Mouse (Mus musculus) embryonic facial prominence, embryonic 13.5 days (tissue): ENCODE measurements at regions not wholly inside any gene's neighbourhood (a gene's known extent, or its start where the extent isn't known, plus 50 kb on each side); places are given as distances from the start of the nearest gene placed in this dataset.

Experiments used
- ATAC-seq: fragments of 200-750 bp; cut with Nextera tagmentation; 2 replicates; pipeline ENCODE4 v1.8.0; 2017; ENCODE audit warnings: low read depth; ENCODE audit not compliant: insufficient number of reproducible peaks, insufficient read depth, low FRiP score, low TSS enrichment
- H3K27ac ChIP-seq: fragments of 300-500 bp; sonication (generic); 2 replicates; pipeline ENCODE4 v1.5.1; 2015; ENCODE audit warnings: moderate library complexity, mild to moderate bottlenecking, inconsistent platforms
- H3K27me3 ChIP-seq: fragments of 300-500 bp; sonication (generic); 2 replicates; pipeline ENCODE4 v1.6.1; 2015; ENCODE audit warnings: mild to moderate bottlenecking, inconsistent platforms
- H3K36me3 ChIP-seq: fragments of 300-500 bp; sonication (generic); 2 replicates; pipeline ENCODE4 v1.6.1; 2015; ENCODE audit warnings: mild to moderate bottlenecking, inconsistent platforms
- H3K4me1 ChIP-seq: fragments of 300-500 bp; sonication (generic); 2 replicates; pipeline ENCODE4 v1.6.1; 2015; ENCODE audit warnings: inconsistent platforms
- H3K4me2 ChIP-seq: fragments of 300-500 bp; sonication (generic); 2 replicates; pipeline ENCODE4 v1.6.1; 2015; ENCODE audit warnings: moderate library complexity, mild to moderate bottlenecking, inconsistent platforms
- H3K4me3 ChIP-seq: fragments of 300-500 bp; sonication (generic); 2 replicates; pipeline ENCODE4 v1.5.1; 2015; ENCODE audit warnings: mild to moderate bottlenecking, inconsistent platforms
- H3K9ac ChIP-seq: fragments of 300-500 bp; sonication (generic); 2 replicates; pipeline ENCODE4 v1.6.1; 2015; ENCODE audit warnings: mild to moderate bottlenecking, inconsistent platforms
- H3K9me3 ChIP-seq: fragments of 300-500 bp; sonication (generic); 2 replicates; pipeline ENCODE4 v1.6.1; 2016; ENCODE audit warnings: inconsistent platforms
- WGBS: fragments of 180-500 bp; shearing (Covaris S2); methylation state at CpG from one replicate; pipeline ENCODE4 v1.1.7; 2015; ENCODE audit warnings: mixed read lengths; 5-methylcytosine and 5-hydroxymethylcytosine counted together

DNA sequence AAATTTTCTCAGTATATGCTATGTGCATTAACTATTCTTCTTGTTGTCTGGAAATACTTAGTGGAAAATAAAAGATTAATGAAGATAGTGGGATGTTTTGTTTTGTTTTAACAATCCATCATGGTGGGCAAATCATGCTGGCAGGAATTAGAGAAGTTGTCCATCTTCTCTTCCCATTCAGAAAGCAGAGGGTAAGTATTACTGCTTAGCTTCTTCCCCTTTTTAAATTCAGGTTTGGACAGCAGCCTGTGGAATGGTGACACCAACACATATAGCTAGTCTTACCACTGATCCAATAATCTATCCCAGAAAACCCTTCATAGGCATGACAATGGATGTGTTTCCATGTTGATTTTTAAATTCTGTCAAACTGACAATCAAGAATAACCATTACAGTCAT, 467.9 kb upstream of the Mef2c start:
- no peak overlapping the region for H3K9ac ChIP-seq
- no peaks in the 10 kb centered on the region for H3K36me3 ChIP-seq
- ATAC-seq, result no peak
- H3K4me3 ChIP-seq, result no peak overlapping the region
- no peaks in the 10 kb centered on the region for H3K9me3 ChIP-seq
- no peak overlapping the region for H3K4me2 ChIP-seq
- no peaks in the 10 kb centered on the region for H3K27me3 ChIP-seq
- no peak overlapping the region for H3K27ac ChIP-seq
- H3K4me1 ChIP-seq, result no peaks in the 10 kb centered on the region

DNA sequence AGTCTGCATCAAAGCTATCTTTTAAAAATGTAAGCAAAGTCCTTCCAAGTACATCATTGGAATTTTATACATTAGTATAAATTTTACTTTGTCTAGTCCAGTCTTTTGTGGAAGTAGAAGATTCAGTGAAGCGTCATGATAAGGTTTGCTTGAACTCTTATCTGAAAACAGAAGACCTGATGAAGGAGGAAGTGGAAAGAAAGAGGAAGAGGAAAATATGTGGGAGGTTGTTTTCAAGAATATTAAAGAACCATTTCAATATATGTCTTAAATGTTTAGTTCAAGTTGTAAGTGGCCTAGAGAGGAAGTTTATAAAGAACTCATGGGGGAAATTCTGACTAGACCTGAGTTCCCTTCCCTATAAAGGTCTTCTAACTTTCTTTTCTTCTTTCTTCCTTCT, 462.3 kb upstream of the Mef2c start:
- WGBS, result 92% methylated on average over 1 of the region's 1 CpGs
- Histone ChIP-seq H3K36me3 (no peaks in the 10 kb centered on the region), H3K27me3 (no peaks in the 10 kb centered on the region), H3K4me2 (no peak overlapping the region), H3K9me3 (no peaks in the 10 kb centered on the region), H3K9ac (no peak overlapping the region), H3K4me3 (no peak overlapping the region), H3K4me1 (peaks cover 2% of the 10 kb centered on the region), H3K27ac (no peak overlapping the region)
- ATAC-seq, result no peak

DNA sequence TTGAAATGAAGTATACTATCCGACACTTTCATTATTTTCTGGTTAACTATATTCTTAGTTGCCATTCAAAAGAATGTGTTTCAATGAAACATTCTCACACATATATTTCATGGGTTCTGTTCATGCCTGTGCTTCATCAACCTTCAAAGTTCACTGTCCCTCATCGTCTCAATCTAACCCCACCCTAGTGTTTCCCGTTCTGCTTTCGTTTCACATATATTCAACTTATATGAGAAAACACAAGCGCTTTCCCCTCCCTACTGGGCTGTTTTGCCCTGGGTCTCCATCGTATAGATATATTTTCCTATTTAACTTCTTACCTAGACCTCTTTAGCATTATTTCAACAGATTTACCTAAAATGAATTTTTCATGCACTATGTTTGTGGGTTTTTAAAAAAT, 458.3 kb upstream of the Mef2c start:
- H3K27me3 ChIP-seq, result no peaks in the 10 kb centered on the region
- H3K4me3 ChIP-seq, result no peak overlapping the region
- no peak overlapping the region for H3K9ac ChIP-seq
- no peak overlapping the region for H3K27ac ChIP-seq
- 90% methylated on average over 6 of the region's 6 CpGs for WGBS
- no peaks in the 10 kb centered on the region for H3K9me3 ChIP-seq
- ATAC-seq, result no peak
- H3K36me3 ChIP-seq, result no peaks in the 10 kb centered on the region
- H3K4me2 ChIP-seq, result no peak overlapping the region
- peaks cover 7% of the 10 kb centered on the region for H3K4me1 ChIP-seq

DNA sequence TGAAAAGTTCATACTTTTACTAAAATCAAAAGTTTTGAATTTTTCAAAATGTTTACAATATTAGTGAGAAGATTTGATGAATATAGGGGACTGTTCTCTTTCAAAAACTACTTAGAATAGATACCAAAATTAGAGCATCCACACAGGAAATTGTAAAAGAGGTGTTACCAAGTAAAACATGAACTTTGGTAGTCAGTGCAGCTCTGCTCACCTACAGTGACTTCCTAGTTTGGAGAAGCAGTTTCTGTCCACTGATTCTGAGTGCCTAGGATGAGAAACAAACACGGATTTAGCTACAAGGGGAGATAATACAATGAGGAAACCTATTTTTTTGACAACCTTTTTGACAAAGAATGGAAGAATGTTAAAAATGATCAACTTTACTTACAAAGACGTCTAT, 457.9 kb upstream of the Mef2c start:
- Histone ChIP-seq H3K9me3 (no peaks in the 10 kb centered on the region), H3K9ac (no peak overlapping the region), H3K4me1 (peaks cover 7% of the 10 kb centered on the region), H3K4me2 (no peak overlapping the region), H3K27me3 (no peaks in the 10 kb centered on the region), H3K4me3 (no peak overlapping the region), H3K27ac (no peak overlapping the region), H3K36me3 (no peaks in the 10 kb centered on the region)
- 66% methylated on average over 2 of the region's 2 CpGs for WGBS
- no peak for ATAC-seq

DNA sequence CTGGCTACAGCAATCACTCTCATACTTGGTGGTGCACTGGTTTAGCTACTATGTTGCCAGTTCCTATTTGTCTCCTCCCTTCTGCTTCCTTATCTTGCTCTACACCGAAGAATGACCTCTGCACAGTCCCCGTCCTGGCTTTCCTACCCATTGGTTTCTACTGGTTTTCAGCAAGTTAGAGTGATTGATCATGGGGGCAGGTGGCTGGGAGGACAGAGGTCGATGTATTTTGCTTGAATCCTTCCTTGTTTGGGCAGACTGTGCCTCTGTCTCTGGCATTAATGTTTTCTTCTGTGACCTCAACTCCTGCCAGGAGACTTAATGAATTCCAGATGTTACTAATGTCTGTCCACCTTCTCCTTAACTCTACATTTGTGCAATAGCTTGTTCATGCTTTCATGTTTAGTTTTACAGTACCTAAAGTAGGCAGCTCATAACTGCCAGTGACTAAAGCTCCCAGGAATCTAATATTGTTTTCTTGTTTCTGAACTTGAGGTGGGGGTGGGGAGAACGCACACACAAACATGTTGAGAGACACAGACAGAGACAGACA, 457.2 kb upstream of the Mef2c start:
- Histone ChIP-seq H3K27me3 (no peaks in the 10 kb centered on the region), H3K4me1 (peaks cover 7% of the 10 kb centered on the region), H3K4me3 (no peak overlapping the region), H3K4me2 (no peak overlapping the region), H3K9ac (no peak overlapping the region), H3K36me3 (no peaks in the 10 kb centered on the region), H3K9me3 (no peaks in the 10 kb centered on the region), H3K27ac (no peak overlapping the region)
- WGBS, result 22% methylated on average over 4 of the region's 4 CpGs
- no peak for ATAC-seq

DNA sequence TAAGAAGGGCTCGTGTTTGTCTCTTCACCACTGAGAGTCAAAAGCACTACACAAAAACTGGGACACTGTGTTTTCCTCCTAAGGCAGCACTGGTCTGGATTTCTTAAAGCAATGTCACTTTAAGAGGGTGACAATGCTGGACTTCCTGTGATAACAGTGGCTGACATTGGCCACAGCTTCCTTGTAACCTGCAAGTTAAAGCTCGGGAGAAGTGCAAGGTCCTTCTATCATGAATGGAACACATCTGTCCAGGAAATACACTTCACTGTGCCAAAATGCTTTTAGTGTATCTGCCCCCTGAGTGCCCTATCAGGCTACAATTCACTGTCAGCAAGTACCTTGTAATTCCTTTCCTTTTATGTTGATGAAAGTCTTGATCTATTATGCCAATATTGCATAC, 448.0 kb upstream of the Mef2c start:
- Histone ChIP-seq H3K4me1 (peaks cover 3% of the 10 kb centered on the region; the same call in 1 of the 2 replicates), H3K9me3 (no peaks in the 10 kb centered on the region), H3K27me3 (no peaks in the 10 kb centered on the region), H3K27ac (no peak overlapping the region), H3K9ac (no peak overlapping the region), H3K36me3 (no peaks in the 10 kb centered on the region), H3K4me3 (no peak overlapping the region), H3K4me2 (no peak overlapping the region)
- WGBS, result 71% methylated on average over 2 of the region's 2 CpGs
- no peak for ATAC-seq

DNA sequence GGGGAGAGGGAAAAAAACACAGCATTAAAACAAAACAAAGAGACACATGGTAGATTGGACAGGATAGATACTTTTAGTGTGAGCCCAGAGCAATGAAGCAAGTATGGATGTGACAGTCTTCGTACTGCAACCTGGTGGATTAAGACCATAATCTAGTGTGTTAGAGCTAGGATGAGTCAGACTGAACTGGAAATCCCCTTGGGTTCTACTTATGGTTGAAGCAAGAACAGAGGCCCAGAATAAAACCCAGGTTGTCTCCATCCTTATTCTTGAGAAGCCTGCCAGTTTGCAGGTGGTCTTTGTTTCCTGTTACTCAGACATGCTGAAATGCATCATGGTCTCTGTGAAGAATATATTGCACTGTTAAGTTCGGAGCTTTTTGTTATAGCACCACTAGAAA, 447.4 kb upstream of the Mef2c start:
- Histone ChIP-seq H3K27ac (no peak overlapping the region), H3K9ac (no peak overlapping the region), H3K4me2 (no peak overlapping the region), H3K36me3 (no peaks in the 10 kb centered on the region), H3K27me3 (no peaks in the 10 kb centered on the region), H3K9me3 (no peaks in the 10 kb centered on the region), H3K4me3 (no peak overlapping the region), H3K4me1 (peaks cover 3% of the 10 kb centered on the region; the same call in 1 of the 2 replicates)
- ATAC-seq, result no peak
- WGBS, result 86% methylated on average over 2 of the region's 2 CpGs

DNA sequence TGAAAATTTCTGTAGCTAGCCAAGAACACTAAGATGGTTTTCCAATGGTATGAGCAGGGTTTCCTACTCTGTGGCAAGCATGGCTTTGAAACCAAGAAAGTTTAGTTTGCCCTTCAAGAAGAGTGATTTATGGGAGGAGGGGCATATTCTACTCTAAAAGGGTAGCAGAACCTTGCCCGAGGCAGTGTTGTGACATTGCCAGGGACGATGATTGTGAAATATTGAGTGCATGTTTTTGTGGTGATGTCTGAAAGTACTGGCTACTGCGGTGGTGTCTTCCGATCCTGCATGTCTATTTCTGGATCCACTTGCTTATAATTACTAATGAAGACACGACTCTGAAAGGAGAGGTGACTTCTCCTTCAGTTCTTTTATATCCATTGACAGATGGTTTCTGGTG, 439.1 kb upstream of the Mef2c start:
- no peaks in the 10 kb centered on the region for H3K9me3 ChIP-seq
- H3K4me1 ChIP-seq, result no peaks in the 10 kb centered on the region
- H3K4me3 ChIP-seq, result no peak overlapping the region
- no peak overlapping the region for H3K4me2 ChIP-seq
- H3K9ac ChIP-seq, result no peak overlapping the region
- no peaks in the 10 kb centered on the region for H3K27me3 ChIP-seq
- H3K27ac ChIP-seq, result no peak overlapping the region
- ATAC-seq, result no peak
- 70% methylated on average over 5 of the region's 5 CpGs for WGBS
- no peaks in the 10 kb centered on the region for H3K36me3 ChIP-seq

DNA sequence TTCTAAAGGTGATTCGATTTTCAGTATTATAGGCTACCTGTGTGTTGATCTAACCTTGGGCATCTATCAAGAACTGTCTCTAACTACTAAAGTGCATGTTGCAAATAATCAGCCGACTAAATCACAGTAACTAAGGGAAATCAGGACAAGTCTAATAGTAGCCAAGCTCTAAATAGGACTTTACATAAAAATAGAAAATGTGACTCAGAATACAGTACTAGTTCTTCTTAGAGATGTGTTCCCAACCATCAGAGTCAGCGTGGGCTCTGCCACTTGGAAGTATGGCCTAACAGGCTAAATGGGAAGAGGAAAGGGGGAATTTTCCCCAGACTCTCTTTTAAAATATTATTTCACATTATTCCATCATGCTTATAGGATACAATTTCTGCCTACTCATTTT, 438.6 kb upstream of the Mef2c start:
- H3K27ac ChIP-seq, result no peak overlapping the region
- H3K9ac ChIP-seq, result no peak overlapping the region
- H3K4me2 ChIP-seq, result no peak overlapping the region
- ATAC-seq, result no peak
- H3K27me3 ChIP-seq, result no peaks in the 10 kb centered on the region
- no peaks in the 10 kb centered on the region for H3K9me3 ChIP-seq
- no peaks in the 10 kb centered on the region for H3K4me1 ChIP-seq
- no peak overlapping the region for H3K4me3 ChIP-seq
- no peaks in the 10 kb centered on the region for H3K36me3 ChIP-seq
- 91% methylated on average over 3 of the region's 3 CpGs for WGBS

DNA sequence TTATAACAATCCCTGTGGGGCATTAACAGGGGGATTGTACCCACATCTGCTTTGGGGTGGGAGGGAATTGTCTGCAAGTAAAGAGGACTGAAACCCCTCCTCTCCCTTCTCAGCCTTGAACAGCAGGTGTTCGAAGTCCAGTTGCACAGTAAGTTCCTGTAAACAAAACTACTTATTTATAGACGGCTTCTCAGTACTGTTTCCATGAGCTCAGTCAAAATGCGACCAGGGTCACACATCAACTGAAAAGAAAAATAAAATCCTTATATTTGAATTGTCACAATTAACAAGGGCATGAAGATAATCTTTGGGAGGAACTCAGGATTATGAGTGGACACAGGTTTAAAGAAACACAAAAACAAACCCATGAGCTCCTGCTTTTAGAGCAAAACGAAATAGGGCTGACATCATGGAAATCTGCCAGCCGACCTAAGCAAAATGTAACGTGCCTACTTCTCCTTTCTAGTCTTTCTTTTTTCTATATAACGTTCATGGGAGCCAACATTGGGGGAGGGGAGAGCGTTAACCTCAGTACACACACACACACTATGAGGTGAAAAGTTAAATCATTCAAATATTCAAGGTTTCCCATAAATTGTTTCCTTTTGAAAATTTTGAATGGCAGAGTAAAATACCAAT, 437.6 kb upstream of the Mef2c start:
- Histone ChIP-seq H3K4me2 (no peak overlapping the region), H3K27me3 (no peaks in the 10 kb centered on the region), H3K9me3 (no peaks in the 10 kb centered on the region), H3K4me1 (no peaks in the 10 kb centered on the region), H3K4me3 (no peak overlapping the region), H3K9ac (no peak overlapping the region), H3K27ac (no peak overlapping the region), H3K36me3 (no peaks in the 10 kb centered on the region)
- ATAC-seq, result no peak
- WGBS, result 71% methylated on average over 8 of the region's 8 CpGs

DNA sequence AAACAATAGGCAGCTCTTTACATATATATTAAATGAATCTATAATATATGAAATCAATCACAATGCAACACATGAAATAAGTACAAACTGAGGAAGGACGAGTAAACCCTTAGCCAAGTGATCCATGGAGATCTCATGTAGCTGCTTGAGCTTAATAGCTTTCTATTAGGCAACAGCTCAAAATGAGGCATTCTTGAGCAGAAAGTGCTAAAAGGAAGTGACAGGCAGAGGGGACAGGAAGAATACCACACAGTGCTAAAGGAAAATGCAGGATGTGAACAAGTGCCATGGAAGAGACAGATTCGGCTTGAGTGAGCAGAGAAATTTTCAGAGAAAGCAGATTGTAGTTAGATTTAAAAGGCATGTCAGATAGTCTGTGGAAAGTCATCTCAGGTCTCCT, 436.3 kb upstream of the Mef2c start:
- H3K4me2 ChIP-seq, result no peak overlapping the region
- no peak overlapping the region for H3K27ac ChIP-seq
- no peak overlapping the region for H3K4me3 ChIP-seq
- no peaks in the 10 kb centered on the region for H3K36me3 ChIP-seq
- WGBS, result 63% methylated on average over 2 of the region's 2 CpGs
- H3K9me3 ChIP-seq, result no peaks in the 10 kb centered on the region
- no peak for ATAC-seq
- no peak overlapping the region for H3K9ac ChIP-seq
- no peaks in the 10 kb centered on the region for H3K4me1 ChIP-seq
- H3K27me3 ChIP-seq, result no peaks in the 10 kb centered on the region

DNA sequence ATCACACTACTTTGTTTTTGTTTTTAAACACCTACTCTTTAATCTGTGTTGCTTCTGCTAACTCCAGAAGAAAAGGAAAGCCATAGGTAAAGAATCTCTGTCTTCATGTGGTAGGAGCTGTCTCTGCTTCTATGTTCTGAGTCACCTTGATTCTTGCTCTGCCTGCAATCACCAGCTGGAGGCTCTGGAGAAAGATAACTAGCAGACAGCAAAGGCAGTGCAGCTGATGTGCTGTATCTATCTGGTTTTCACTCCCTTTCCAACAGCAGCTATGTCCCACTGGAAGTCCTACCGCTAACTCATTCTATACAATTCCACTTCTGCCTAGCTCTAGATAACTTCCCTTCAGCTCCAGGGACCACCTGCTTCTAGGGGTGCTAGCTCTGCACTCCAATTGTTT, 435.2 kb upstream of the Mef2c start:
- no peak for ATAC-seq
- Histone ChIP-seq H3K27me3 (no peaks in the 10 kb centered on the region), H3K9ac (no peak overlapping the region), H3K4me3 (no peak overlapping the region), H3K27ac (no peak overlapping the region), H3K9me3 (no peaks in the 10 kb centered on the region), H3K4me1 (no peaks in the 10 kb centered on the region), H3K4me2 (no peak overlapping the region), H3K36me3 (no peaks in the 10 kb centered on the region)
- WGBS, result 95% methylated on average over 1 of the region's 1 CpGs

DNA sequence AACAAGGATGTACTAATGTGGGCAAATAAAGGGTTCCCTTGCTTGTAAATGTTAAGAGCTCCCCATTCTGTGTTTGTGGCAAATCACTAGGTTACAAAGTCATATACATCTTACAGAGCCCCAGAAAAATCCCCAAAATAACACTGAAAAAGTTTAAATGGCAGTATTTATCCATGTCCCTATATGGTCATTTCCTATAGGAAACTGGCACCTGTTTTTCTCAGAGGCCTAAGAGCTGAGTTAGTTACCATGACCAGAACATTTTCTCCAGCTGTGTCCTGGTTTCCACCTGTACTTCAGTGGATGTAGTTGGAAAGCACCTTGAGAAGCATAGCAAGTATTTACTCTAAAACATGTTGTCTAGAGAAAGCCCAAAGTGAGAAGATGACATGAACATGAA, 434.5 kb upstream of the Mef2c start:
- ATAC-seq, result no peak
- H3K27ac ChIP-seq, result no peak overlapping the region
- no peaks in the 10 kb centered on the region for H3K4me1 ChIP-seq
- no peak overlapping the region for H3K4me2 ChIP-seq
- no peaks in the 10 kb centered on the region for H3K9me3 ChIP-seq
- H3K9ac ChIP-seq, result no peak overlapping the region
- no peaks in the 10 kb centered on the region for H3K27me3 ChIP-seq
- H3K36me3 ChIP-seq, result no peaks in the 10 kb centered on the region
- no peak overlapping the region for H3K4me3 ChIP-seq
